Mouse (Mus musculus) C2C12 (cell line): ENCODE results near the gene Hyal2.

Source experiments
- CTCF ChIP-seq: IDR thresholded peaks from one replicate; pipeline ENCODE4 v1.5.1; 2011; ENCODE audit not compliant: control insufficient read depth, insufficient read depth, insufficient read length
- FOSL1 ChIP-seq: IDR thresholded peaks from one replicate; pipeline ENCODE4 v1.8.0; 2011; ENCODE audit warnings: mild to moderate bottlenecking, low read length; ENCODE audit not compliant: poor library complexity, insufficient read depth, severe bottlenecking
- MAX ChIP-seq: IDR thresholded peaks from one replicate; pipeline ENCODE4 v1.6.1; 2011; ENCODE audit warnings: mild to moderate bottlenecking, control low read depth
- MYOD1 ChIP-seq: IDR thresholded peaks from one replicate; pipeline ENCODE4 v1.6.1; 2011; ENCODE audit warnings: low read depth; ENCODE audit not compliant: control insufficient read depth, insufficient read length
- MYOG ChIP-seq: IDR thresholded peaks from one replicate; pipeline ENCODE4 v1.6.1; 2011; ENCODE audit not compliant: control insufficient read depth, insufficient read length; ENCODE audit errors: extremely low read depth
- USF1 ChIP-seq: IDR thresholded peaks from one replicate; pipeline ENCODE4 v1.6.1; 2011; ENCODE audit warnings: low read depth, mild to moderate bottlenecking, control low read depth, moderate library complexity

DNA sequence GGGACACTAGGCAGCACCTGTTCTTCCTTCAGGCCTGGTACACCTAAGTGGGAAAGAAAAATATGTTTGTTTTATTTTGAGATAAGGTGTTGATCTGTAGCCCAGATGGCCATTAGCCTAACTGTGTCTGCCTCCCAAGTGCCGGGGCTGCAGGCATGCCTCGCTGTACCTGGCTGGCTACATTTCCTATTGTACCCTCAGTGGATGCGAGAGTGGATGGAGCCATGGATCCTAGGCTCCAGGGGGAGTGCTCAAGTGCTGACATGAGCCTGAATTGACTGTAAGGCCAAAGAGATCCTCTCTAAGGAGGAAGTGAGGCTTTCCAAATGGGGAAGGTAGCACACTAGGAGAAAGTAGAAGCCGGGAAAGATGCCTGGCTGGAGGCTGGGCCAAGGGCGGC lies 19.8 kb upstream of the Hyal2 start:
- TF ChIP-seq USF1 = no peak
- TF ChIP-seq CTCF = no peak
- no peak for TF ChIP-seq MYOG
- TF ChIP-seq MAX = no peak
- TF ChIP-seq MYOD1 = no peak
- TF ChIP-seq FOSL1 = no peak
